In genomic region chr4:151103646-151104045, GRCm38 (mm10) we compare ENCODE assay signal across 15 mouse cellular contexts. TPM values are rescaled to one million over a fixed set of nuclear protein-coding genes. Genes with fewer than 3 reads are reported as not detected.
A peak's percentile ranks its signal among the peaks of the same experiment; 100 is the strongest.
DNase-seq lines count a peak whose midpoint lies in the region; ATAC-seq lines count a peak whose summit lies in the region.
"Had no signal": no experiment of that assay in that cellular context is flagged by ENCODE, and none has a peak within 500 bp of the region (broad histone marks: within the 10 kb centered on the region; RNA-seq: fewer than 3 reads in every experiment).

No protein-coding gene starts in this region.

- H3K4me1 ChIP-seq in hindbrain, embryonic 15.5 days (replicated peaks), result peaks cover 69% of the 10 kb centered on the region
- H3K4me1 ChIP-seq in hindbrain, embryonic 10.5 days (replicated peaks), result peaks cover 36% of the 10 kb centered on the region
- H3K4me1 ChIP-seq in forebrain, embryonic 16.5 days (replicated peaks; ENCODE audit: control insufficient read depth, insufficient read depth, low read length), result peaks cover 61% of the 10 kb centered on the region

- no peak overlapping the region for H3K4me3 ChIP-seq in hindbrain, embryonic 15.5 days
- H3K4me3 ChIP-seq in hindbrain, embryonic 10.5 days, result no peak overlapping the region
- H3K4me3 ChIP-seq in forebrain, embryonic 16.5 days (replicated peaks; ENCODE audit: low read length), result peak overlapping the region; percentile 17; the same call in 1 of the 2 replicates
- H3K4me3 ChIP-seq: limb, embryonic 12.5 days had no signal

- no peak for ATAC-seq in hindbrain, embryonic 15.5 days (ENCODE audit: low FRiP score, low read depth)
- ATAC-seq in forebrain, embryonic 16.5 days, result no peak

- peak; percentile 64 to 68 for DNase-seq in cerebellum, postnatal 10 days
- DNase-seq in cerebellum, adult 8-10 months, result no peak
- DNase-seq in hindbrain, embryonic 10.5 days (ENCODE audit: low spot score), result no peak
- DNase-seq in brain, adult 2 months (ENCODE audit: low read depth, low spot score), result peak; percentile 91
- DNase-seq in thymus, adult 18-20 months, result no peak
- no peak for DNase-seq in urinary bladder, adult 18-20 months (ENCODE audit: low spot score in 2 of 2)
- DNase-seq: B cell, adult 2 months; kidney, adult 18-20 months; lung, adult 18-20 months had no signal

- H3K9me3 ChIP-seq in hindbrain, embryonic 15.5 days, result no peaks in the 10 kb centered on the region
- H3K9me3 ChIP-seq in hindbrain, embryonic 10.5 days, result 0 out of 2 replicates have a peak, but pooled peaks cover 9% of the 10 kb centered on the region
- no peaks in the 10 kb centered on the region for H3K9me3 ChIP-seq in forebrain, embryonic 16.5 days (ENCODE audit: control insufficient read depth, low read length)

- WGBS in hindbrain, embryonic 15.5 days, result 73% methylated on average over 11 of the region's 11 CpGs
- WGBS in hindbrain, embryonic 10.5 days, result 88% methylated on average over 11 of the region's 11 CpGs
- WGBS in forebrain, embryonic 16.5 days, result 54% methylated on average over 11 of the region's 11 CpGs

- peak overlapping the region; percentile 26 for H3K4me2 ChIP-seq in hindbrain, embryonic 15.5 days
- peak overlapping the region; percentile 39 for H3K4me2 ChIP-seq in forebrain, embryonic 16.5 days (ENCODE audit: low read length)
- H3K4me2 ChIP-seq: limb, embryonic 12.5 days had no signal

- H3K27me3 ChIP-seq in hindbrain, embryonic 15.5 days, result no peaks in the 10 kb centered on the region
- H3K27me3 ChIP-seq in hindbrain, embryonic 10.5 days (ENCODE audit: insufficient read depth, poor library complexity, severe bottlenecking), result peaks cover 12% of the 10 kb centered on the region
- no peaks in the 10 kb centered on the region for H3K27me3 ChIP-seq in forebrain, embryonic 16.5 days (replicated peaks; ENCODE audit: control insufficient read depth, insufficient read depth, low read length)

- no peak overlapping the region for H3K9ac ChIP-seq in hindbrain, embryonic 15.5 days
- no peak overlapping the region for H3K9ac ChIP-seq in forebrain, embryonic 16.5 days (replicated peaks; ENCODE audit: low read depth, low read length)
- H3K9ac ChIP-seq: limb, embryonic 12.5 days had no signal

- peak overlapping the region; percentile 53; the same call in 1 of the 2 replicates for H3K27ac ChIP-seq in hindbrain, embryonic 15.5 days (replicated peaks)
- H3K27ac ChIP-seq in hindbrain, embryonic 10.5 days, result no peak overlapping the region
- peak overlapping the region; percentile 84 for H3K27ac ChIP-seq in forebrain, embryonic 16.5 days (ENCODE audit: low read length)
- H3K27ac ChIP-seq: limb, embryonic 12.5 days had no signal

- no peaks in the 10 kb centered on the region for H3K36me3 ChIP-seq in hindbrain, embryonic 15.5 days
- peaks cover 29% of the 10 kb centered on the region for H3K36me3 ChIP-seq in hindbrain, embryonic 10.5 days
- no peaks in the 10 kb centered on the region for H3K36me3 ChIP-seq in forebrain, embryonic 16.5 days (ENCODE audit: control insufficient read depth, insufficient read depth)
- H3K36me3 ChIP-seq: G1E; limb, embryonic 12.5 days had no signal

RNA-seq across cellular contexts. Expression of gene Gm13090, which starts 14.3 kb away (rescaled TPM):
- not detected in 2 replicates for polyA plus RNA-seq in hindbrain, embryonic 15.5 days (2015; fragmentation: Nextera tagmentation; extraction: Ambion mirVana)
- polyA plus RNA-seq in hindbrain, embryonic 10.5 days (2016; fragmentation: Nextera tagmentation; extraction: Ambion mirVana), result not detected in 2 replicates
- polyA plus RNA-seq in forebrain, embryonic 16.5 days (2015; fragmentation: Nextera tagmentation; extraction: Ambion mirVana), result 0.39 TPM in 1 of 2 replicates, not detected in the other
- polyA plus RNA-seq: G1E; large intestine, adult 2 months; limb, embryonic 12.5 days; spleen, adult 2 months had no signal

RNA-seq across cellular contexts. Expression of gene Vamp3, which starts 45.9 kb away (rescaled TPM):
- polyA plus RNA-seq in hindbrain, embryonic 15.5 days (2015; fragmentation: Nextera tagmentation; extraction: Ambion mirVana), result 51.9 and 55.3 TPM in 2 replicates
- polyA plus RNA-seq in hindbrain, embryonic 10.5 days (2016; fragmentation: Nextera tagmentation; extraction: Ambion mirVana), result 105 and 123 TPM in 2 replicates
- polyA plus RNA-seq in forebrain, embryonic 16.5 days (2015; fragmentation: Nextera tagmentation; extraction: Ambion mirVana), result 62.7 and 72.2 TPM in 2 replicates

RNA-seq across cellular contexts. Expression of gene Per3, which starts 59.2 kb away (rescaled TPM):
- 4.2 and 4.6 TPM in 2 replicates for polyA plus RNA-seq in hindbrain, embryonic 15.5 days (2015; fragmentation: Nextera tagmentation; extraction: Ambion mirVana)
- polyA plus RNA-seq in hindbrain, embryonic 10.5 days (2016; fragmentation: Nextera tagmentation; extraction: Ambion mirVana), result 4.3 and 5.7 TPM in 2 replicates
- 3.2 and 4.1 TPM in 2 replicates for polyA plus RNA-seq in forebrain, embryonic 16.5 days (2015; fragmentation: Nextera tagmentation; extraction: Ambion mirVana)

Comparison
In these comparisons a context has a peak if more than half of its experiments do, and no peak if none do; other contexts are left out.
1. DNase-seq: peak in cerebellum, postnatal 10 days (2 of 2) and brain, adult 2 months (single experiment); none in cerebellum, adult 8-10 months (single experiment), hindbrain, embryonic 10.5 days (single experiment), thymus, adult 18-20 months (0 of 2) and urinary bladder, adult 18-20 months (0 of 2).